Mouse (Mus musculus) liver, embryonic 12.5 days (tissue): ENCODE data around the gene Mfge8. TPM values are rescaled to one million over a fixed set of nuclear protein-coding genes. Genes with fewer than 3 reads are reported as not detected.

Experiments used
- ATAC-seq: fragments of 200-750 bp; cut with Nextera tagmentation; 2 replicates; pipeline ENCODE4 v1.8.0; 2017; ENCODE audit warnings: moderate number of reproducible peaks, mild to moderate bottlenecking, moderate library complexity
- H3K27ac ChIP-seq: fragments of 300-500 bp; sonication (generic); 2 replicates; pipeline ENCODE4 v1.5.1; 2016; ENCODE audit warnings: mild to moderate bottlenecking
- H3K27me3 ChIP-seq: fragments of 300-500 bp; sonication (generic); replicated peaks from 2 replicates; pipeline ENCODE4 v1.6.1; 2016; ENCODE audit warnings: mild to moderate bottlenecking, moderate library complexity
- H3K36me3 ChIP-seq: fragments of 300-500 bp; sonication (generic); 2 replicates; pipeline ENCODE4 v1.6.1; 2016; ENCODE audit warnings: mild to moderate bottlenecking, moderate library complexity
- H3K4me1 ChIP-seq: fragments of 300-500 bp; sonication (generic); 2 replicates; pipeline ENCODE4 v1.6.1; 2016
- H3K4me2 ChIP-seq: fragments of 300-500 bp; sonication (generic); 2 replicates; pipeline ENCODE4 v1.6.1; 2016; ENCODE audit warnings: mild to moderate bottlenecking, moderate library complexity
- H3K4me3 ChIP-seq: fragments of 300-500 bp; sonication (generic); 2 replicates; pipeline ENCODE4 v1.5.1; 2016; ENCODE audit warnings: mild to moderate bottlenecking, moderate library complexity
- H3K9ac ChIP-seq: fragments of 300-500 bp; sonication (generic); 2 replicates; pipeline ENCODE4 v1.6.1; 2016; ENCODE audit warnings: mild to moderate bottlenecking, moderate library complexity
- H3K9me3 ChIP-seq: fragments of 300-500 bp; sonication (generic); replicated peaks from 2 replicates; pipeline ENCODE4 v1.6.1; 2016; ENCODE audit warnings: mild to moderate bottlenecking, moderate library complexity
- WGBS: fragments of 180-500 bp; shearing (Covaris S2); methylation state at CpG from one replicate; pipeline ENCODE4 v1.1.7; 2016; ENCODE audit not compliant: insufficient replicate concordance; 5-methylcytosine and 5-hydroxymethylcytosine counted together
- polyA plus RNA-seq: library from polyadenylated mRNA; unstranded; fragments of >200 nt; fragmentation: Nextera tagmentation; extraction: Ambion mirVana; gene quantifications from 2 replicates; pipeline ENCODE4 v1.2.1, GENCODE M21; 2016

Mfge8 gene
- polyA plus RNA-seq, 1 experiment from 2014 or later: 59.4 TPM

DNA sequence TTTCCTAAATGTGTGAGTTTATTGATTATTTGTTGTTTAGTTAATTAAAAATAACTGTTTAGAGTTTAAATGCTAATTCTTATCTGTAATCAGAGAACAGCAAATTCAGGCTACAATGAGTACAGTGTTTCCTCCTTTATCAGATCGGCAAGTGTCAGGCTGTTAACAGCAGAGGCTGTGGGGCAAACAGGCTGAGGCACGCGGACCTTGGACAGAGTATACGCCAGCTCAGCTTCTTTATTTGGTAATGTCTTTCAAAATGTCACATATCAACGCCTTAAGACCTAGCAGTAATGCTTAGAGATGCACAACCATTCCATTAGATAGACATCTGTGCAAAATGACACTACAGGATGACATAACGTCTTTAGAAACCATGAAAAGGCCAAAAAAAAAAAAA, 662 bp upstream of the Mfge8 start:
- Histone ChIP-seq H3K27ac (no peak overlapping the region), H3K4me2 (peak overlapping the region; percentile 84), H3K27me3 (peaks cover 10% of the 10 kb centered on the region; the same call in 1 of the 2 replicates), H3K9ac (no peak overlapping the region), H3K4me1 (peaks cover 27% of the 10 kb centered on the region), H3K36me3 (no peaks in the 10 kb centered on the region), H3K4me3 (no peak overlapping the region), H3K9me3 (no peaks in the 10 kb centered on the region)
- no peak for ATAC-seq
- WGBS: 24% methylated on average over 6 of the region's 6 CpGs

DNA sequence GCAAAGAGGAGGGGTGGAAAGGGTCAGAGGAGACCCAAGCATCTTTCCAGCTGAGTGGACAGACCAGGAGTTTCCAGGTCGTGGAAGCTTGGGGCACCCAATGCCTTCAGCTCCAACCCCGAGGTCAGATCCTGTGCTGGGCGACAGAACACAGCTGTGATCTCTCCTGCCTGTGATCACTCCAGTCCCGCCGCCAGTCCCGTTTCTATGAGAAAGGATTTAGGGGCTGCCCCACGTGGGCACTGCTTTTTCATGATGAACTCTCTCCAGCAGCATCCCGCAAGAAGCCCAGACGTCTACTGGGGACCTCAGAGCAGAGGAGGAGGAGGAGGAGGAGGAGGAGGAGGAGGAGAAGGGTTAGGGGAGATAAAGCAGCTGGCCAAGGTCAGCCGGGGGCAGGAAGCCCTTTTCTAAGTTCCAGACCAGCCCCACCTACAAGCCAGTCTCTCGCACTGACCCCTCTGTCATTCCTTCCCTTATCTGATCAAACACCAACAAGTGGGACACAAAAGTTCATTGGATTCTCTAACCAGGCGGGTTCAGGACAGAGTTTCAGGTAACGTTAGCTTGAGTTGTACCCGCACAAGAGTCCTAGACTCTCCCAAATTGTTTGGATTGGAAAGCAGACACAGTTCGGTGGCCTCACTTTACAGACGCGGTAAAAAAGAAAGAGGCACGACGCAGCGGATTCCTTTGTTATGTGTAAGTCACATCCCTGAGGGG, 768 bp downstream of the Mfge8 start:
- Histone ChIP-seq H3K27ac (0 out of 2 replicates have a peak overlapping the region, but pooled peaks have one; percentile 37), H3K4me1 (peaks cover 27% of the 10 kb centered on the region)

GRCm38 (mm10) chr7:79147011-79147837, 1.6 kb downstream of the Mfge8 start:
- 61% methylated on average over 12 of the region's 12 CpGs for WGBS
- H3K4me3 ChIP-seq: peak overlapping the region; percentile 58; the same call in 1 of the 2 replicates

More for the DNA sequence above, 768 bp downstream of the Mfge8 start:
- peaks cover 2% of the 10 kb centered on the region for H3K36me3 ChIP-seq
- peaks cover 10% of the 10 kb centered on the region; the same call in 1 of the 2 replicates for H3K27me3 ChIP-seq
- H3K9ac ChIP-seq: peak overlapping the region; percentile 42; the same call in 1 of the 2 replicates
- peak overlapping the region; percentile 84 for H3K4me2 ChIP-seq
- no peak for ATAC-seq
- H3K9me3 ChIP-seq: no peaks in the 10 kb centered on the region
- WGBS: 3% methylated on average over 20 of the region's 20 CpGs
- peak overlapping the region; percentile 58 for H3K4me3 ChIP-seq

DNA sequence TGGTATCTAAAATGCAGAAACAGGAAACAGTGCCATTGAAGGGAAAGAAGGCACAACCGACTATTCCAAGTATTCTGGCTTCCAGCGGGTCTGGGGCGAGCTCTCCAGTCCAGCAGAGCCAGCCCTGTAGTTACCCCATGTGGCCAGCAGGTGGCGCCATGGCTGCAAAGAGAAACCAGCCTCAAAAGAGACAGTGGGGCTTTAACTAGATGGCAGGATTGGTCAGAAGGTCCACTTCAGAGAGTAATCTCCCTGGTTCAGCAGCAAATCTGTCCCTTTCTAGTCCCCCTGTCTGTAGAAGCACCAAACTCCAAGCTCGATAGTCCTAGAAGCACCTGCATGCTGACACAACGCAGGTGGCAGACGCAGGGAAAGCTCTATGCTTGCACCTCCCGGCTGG, 8.0 kb downstream of the Mfge8 start:
- no peak overlapping the region for H3K27ac ChIP-seq
- 40% methylated on average over 8 of the region's 8 CpGs for WGBS

More at GRCm38 (mm10) chr7:79147011-79147837, 1.6 kb downstream of the Mfge8 start:
- Histone ChIP-seq H3K27ac (no peak overlapping the region), H3K27me3 (peaks cover 10% of the 10 kb centered on the region; the same call in 1 of the 2 replicates), H3K9ac (no peak overlapping the region), H3K4me1 (peaks cover 27% of the 10 kb centered on the region), H3K36me3 (peaks cover 10% of the 10 kb centered on the region), H3K4me2 (peak overlapping the region; percentile 84), H3K9me3 (no peaks in the 10 kb centered on the region)
- no peak for ATAC-seq

DNA sequence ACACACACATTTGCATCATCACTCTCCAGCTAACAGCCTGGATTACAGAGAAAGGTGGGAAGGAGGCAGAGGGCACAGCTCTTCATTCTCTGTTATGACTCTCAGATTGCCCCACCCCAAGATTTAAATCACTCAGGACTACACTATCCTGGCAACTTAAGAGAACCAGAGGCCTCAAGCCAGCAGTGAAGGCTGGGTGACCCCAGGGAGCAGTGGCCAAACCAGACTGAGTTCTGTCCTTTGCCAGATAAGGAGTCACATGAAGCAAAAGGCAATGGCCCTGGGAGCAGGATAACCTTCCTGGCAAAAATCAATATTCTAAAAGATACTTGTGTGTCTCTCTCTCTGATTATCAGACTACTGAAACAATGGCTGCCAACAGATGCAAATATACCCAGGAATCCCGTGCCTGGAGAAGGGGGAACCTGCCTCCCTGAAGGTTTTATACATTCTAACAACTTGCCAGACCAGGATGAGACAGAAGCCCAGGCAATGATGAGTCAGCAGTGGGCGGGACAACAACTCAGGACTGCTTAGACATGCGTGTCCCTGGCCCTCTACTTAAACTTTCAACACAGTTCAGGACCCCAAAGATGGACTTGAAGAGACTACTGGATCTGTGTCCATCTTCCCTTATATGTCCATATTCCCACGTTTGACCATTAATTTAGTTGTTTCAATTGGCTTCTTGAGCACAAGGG, 8.8 kb downstream of the Mfge8 start:
- no peak overlapping the region for H3K27ac ChIP-seq
- no peaks in the 10 kb centered on the region for H3K4me1 ChIP-seq
- no peaks in the 10 kb centered on the region for H3K27me3 ChIP-seq
- no peak overlapping the region for H3K4me2 ChIP-seq
- H3K4me3 ChIP-seq: no peak overlapping the region
- H3K9me3 ChIP-seq: no peaks in the 10 kb centered on the region
- no peak for ATAC-seq
- 26% methylated on average over 4 of the region's 4 CpGs for WGBS
- H3K36me3 ChIP-seq: peaks cover 27% of the 10 kb centered on the region
- no peak overlapping the region for H3K9ac ChIP-seq

More for the DNA sequence above, 8.0 kb downstream of the Mfge8 start:
- no peak overlapping the region for H3K4me2 ChIP-seq
- no peaks in the 10 kb centered on the region for H3K9me3 ChIP-seq
- H3K27me3 ChIP-seq: no peaks in the 10 kb centered on the region
- H3K36me3 ChIP-seq: peaks cover 22% of the 10 kb centered on the region
- H3K9ac ChIP-seq: no peak overlapping the region
- H3K4me1 ChIP-seq: no peaks in the 10 kb centered on the region
- H3K4me3 ChIP-seq: no peak overlapping the region
- no peak; the same call in 1 of the 2 replicates for ATAC-seq

GRCm38 (mm10) chr7:79139328-79139824, 9.5 kb downstream of the Mfge8 start:
- H3K36me3 ChIP-seq: peaks cover 31% of the 10 kb centered on the region
- H3K9ac ChIP-seq: no peak overlapping the region
- no peaks in the 10 kb centered on the region for H3K9me3 ChIP-seq
- H3K4me1 ChIP-seq: no peaks in the 10 kb centered on the region
- 60% methylated on average over 6 of the region's 6 CpGs for WGBS
- H3K4me3 ChIP-seq: no peak overlapping the region
- H3K4me2 ChIP-seq: no peak overlapping the region
- H3K27ac ChIP-seq: no peak overlapping the region
- no peak for ATAC-seq
- H3K27me3 ChIP-seq: no peaks in the 10 kb centered on the region

DNA sequence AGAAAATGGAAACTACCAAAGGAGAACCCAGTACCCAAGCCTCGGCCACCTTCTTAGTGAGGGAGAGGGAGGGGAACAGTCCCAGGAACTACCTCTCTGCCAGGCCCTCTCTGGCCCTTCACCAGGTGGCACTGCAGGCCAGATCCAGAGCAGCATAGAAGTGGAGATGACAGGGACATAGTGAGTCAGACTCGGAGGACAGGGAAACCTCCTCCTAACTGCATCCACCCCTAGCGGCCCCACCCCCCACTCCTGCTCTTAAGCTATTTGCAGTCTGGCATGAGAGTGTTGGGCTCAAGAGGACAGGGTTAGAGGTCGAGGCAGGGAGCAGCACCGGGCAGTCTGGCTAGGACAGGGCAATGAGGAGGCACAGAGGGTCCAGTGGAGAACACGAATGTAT, 15.5 kb downstream of the Mfge8 start:
- H3K36me3 ChIP-seq: peaks cover 13% of the 10 kb centered on the region; the same call in 1 of the 2 replicates
- H3K27me3 ChIP-seq: peaks cover 37% of the 10 kb centered on the region
- no peak overlapping the region for H3K4me2 ChIP-seq
- H3K4me3 ChIP-seq: no peak overlapping the region
- no peak overlapping the region for H3K27ac ChIP-seq
- H3K9ac ChIP-seq: no peak overlapping the region
- H3K4me1 ChIP-seq: 0 out of 2 replicates have a peak, but pooled peaks cover 16% of the 10 kb centered on the region
- WGBS: 42% methylated on average over 6 of the region's 6 CpGs
- ATAC-seq: 0 out of 2 replicates have a peak, but pooled peaks have one; percentile 35
- H3K9me3 ChIP-seq: no peaks in the 10 kb centered on the region

GRCm38 (mm10) chr7:79130843-79131444, 17.9 kb downstream of the Mfge8 start, which contains the start of gene Hapln3:
Gene Hapln3 (minus strand): TSS chr7:79131018.
- WGBS: 8% methylated on average over 19 of the region's 19 CpGs
- H3K27ac ChIP-seq: no peak within 1 kb of the TSS
- no peaks in the 10 kb centered on the region for H3K9me3 ChIP-seq
- H3K4me1 ChIP-seq: 0 out of 2 replicates have a peak, but pooled peaks cover 16% of the 10 kb centered on the region
- peaks cover 11% of the 10 kb centered on the region; the same call in 1 of the 2 replicates for H3K36me3 ChIP-seq
- ATAC-seq: no peak
- peaks cover 37% of the 10 kb centered on the region for H3K27me3 ChIP-seq
- H3K4me2 ChIP-seq: peak within 1 kb of the TSS; percentile 48
- H3K4me3 ChIP-seq: peak within 1 kb of the TSS; percentile 28
- no peak within 1 kb of the TSS for H3K9ac ChIP-seq

DNA sequence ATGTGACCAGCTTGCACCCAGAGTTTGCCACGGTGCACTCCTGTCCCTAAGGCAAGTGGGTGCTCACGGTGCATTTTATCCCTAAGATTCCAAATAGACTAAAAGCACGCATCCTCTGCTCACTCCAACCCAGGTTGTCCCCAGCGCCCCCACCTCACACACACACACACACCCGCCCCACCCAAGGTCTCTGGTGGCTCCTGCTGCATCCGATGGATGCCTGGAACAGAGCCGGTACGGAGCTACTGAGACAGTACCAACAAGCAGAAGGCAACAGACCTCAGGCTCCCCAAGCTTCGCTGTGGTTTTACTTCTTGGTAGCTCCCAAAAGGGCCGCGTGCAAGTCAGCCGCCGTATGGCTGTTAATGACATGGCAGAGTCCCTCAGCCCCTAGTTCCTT, 18.5 kb downstream of the Mfge8 start:
- H3K4me1 ChIP-seq: 0 out of 2 replicates have a peak, but pooled peaks cover 16% of the 10 kb centered on the region
- peaks cover 37% of the 10 kb centered on the region for H3K27me3 ChIP-seq
- H3K27ac ChIP-seq: no peak overlapping the region
- 0 out of 2 replicates have a peak, but pooled peaks cover 8% of the 10 kb centered on the region for H3K36me3 ChIP-seq
- WGBS: 25% methylated on average over 13 of the region's 13 CpGs
- no peak for ATAC-seq
- 0 out of 2 replicates have a peak overlapping the region, but pooled peaks have one; percentile 28 for H3K4me3 ChIP-seq
- H3K9me3 ChIP-seq: no peaks in the 10 kb centered on the region
- no peak overlapping the region for H3K9ac ChIP-seq
- H3K4me2 ChIP-seq: peak overlapping the region; percentile 48

- Histone ChIP-seq H3K36me3 (0 out of 2 replicates have a peak, but pooled peaks cover 4% of the 10 kb centered on the region), H3K4me2 (peak overlapping the region; percentile 48; the same call in 1 of the 2 replicates), H3K4me1 (0 out of 2 replicates have a peak, but pooled peaks cover 16% of the 10 kb centered on the region), H3K9me3 (no peaks in the 10 kb centered on the region), H3K4me3 (no peak overlapping the region), H3K27ac (no peak overlapping the region), H3K9ac (no peak overlapping the region), H3K27me3 (peaks cover 37% of the 10 kb centered on the region)
- no peak for ATAC-seq
- 22% methylated on average over 8 of the region's 8 CpGs for WGBS
These were observed 19.0 kb downstream of the Mfge8 start for GRCm38 (mm10) chr7:79129883-79130282.

DNA sequence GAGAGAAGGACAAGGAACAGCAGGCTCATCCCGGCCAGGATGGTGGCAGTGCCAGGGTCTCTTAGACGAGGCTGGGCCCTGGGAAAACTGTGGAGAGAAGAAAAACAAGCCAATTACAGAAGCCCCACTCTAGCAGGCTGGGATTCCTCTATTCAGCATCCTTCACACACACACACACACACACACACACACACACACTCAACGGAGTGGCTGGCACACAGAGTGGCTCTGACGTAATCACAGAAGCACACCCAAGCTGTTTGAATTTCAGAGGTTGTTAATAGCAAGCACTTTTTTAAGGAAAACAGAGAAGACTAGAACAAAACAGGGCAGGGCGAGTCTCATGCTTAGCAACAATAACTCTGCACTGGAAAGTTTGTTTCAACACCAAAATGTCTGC, 25.4 kb downstream of the Mfge8 start:
- Histone ChIP-seq H3K27ac (no peak overlapping the region), H3K36me3 (no peaks in the 10 kb centered on the region), H3K4me2 (no peak overlapping the region), H3K27me3 (no peaks in the 10 kb centered on the region; the same call in 1 of the 2 replicates), H3K9me3 (no peaks in the 10 kb centered on the region), H3K9ac (no peak overlapping the region), H3K4me3 (no peak overlapping the region), H3K4me1 (no peaks in the 10 kb centered on the region)
- no peak for ATAC-seq
- WGBS: 65% methylated on average over 5 of the region's 5 CpGs
